22 mouse cellular contexts compared by ENCODE assay signal in the genomic region with DNA sequence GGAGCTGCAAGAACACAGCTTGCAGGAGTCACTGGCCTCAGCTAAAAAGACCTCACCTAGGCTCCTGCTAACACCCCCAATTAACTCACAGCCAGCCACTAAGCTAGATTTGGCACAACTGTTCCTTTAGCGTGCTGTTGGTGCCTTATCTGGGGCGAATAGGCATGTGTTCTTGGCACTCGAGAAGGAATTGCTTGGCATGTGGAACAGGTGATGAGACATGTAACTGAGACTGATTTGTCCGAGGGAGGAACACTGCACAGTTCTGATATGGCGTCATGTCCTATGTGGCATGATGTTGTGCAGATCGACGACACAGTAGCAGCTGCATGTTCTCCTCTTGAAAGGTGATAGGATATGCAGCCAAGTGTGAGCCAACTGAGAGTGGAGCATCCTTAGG.
DNase-seq lines count a peak whose midpoint lies in the region; ATAC-seq and TF ChIP-seq lines count a peak whose summit lies in the region.
"Had no signal": no experiment of that assay in that cellular context is flagged by ENCODE, and none has a peak within 500 bp of the region (broad histone marks: within the 10 kb centered on the region; RNA-seq: fewer than 3 reads in every experiment).

No protein-coding gene starts in this region.

- H3K27me3 ChIP-seq in heart, embryonic 11.5 days (ENCODE audit: control insufficient read depth, insufficient read depth, low read length) = no peaks in the 10 kb centered on the region
- no peaks in the 10 kb centered on the region for H3K27me3 ChIP-seq in heart, postnatal 0 days (ENCODE audit: control insufficient read depth, insufficient read depth, low read length)
- H3K27me3 ChIP-seq: embryonic facial prominence, embryonic 12.5 days; forebrain, embryonic 13.5 days; hindbrain, embryonic 15.5 days; limb, embryonic 12.5 days; liver, embryonic 12.5 days; midbrain, embryonic 13.5 days; neural tube, embryonic 13.5 days had no signal

- no peak overlapping the region for H3K27ac ChIP-seq in heart, embryonic 11.5 days (ENCODE audit: low read depth, low read length)
- peak overlapping the region; percentile 77 for H3K27ac ChIP-seq in heart, postnatal 0 days (ENCODE audit: low read depth)
- H3K27ac ChIP-seq: embryonic facial prominence, embryonic 12.5 days; forebrain, embryonic 13.5 days; hindbrain, embryonic 15.5 days; limb, embryonic 12.5 days; liver, embryonic 12.5 days; macrophage; midbrain, embryonic 13.5 days; neural tube, embryonic 13.5 days had no signal

- H3K9ac ChIP-seq in heart, embryonic 11.5 days (ENCODE audit: low read depth, low read length) = no peak overlapping the region
- H3K9ac ChIP-seq in heart, postnatal 0 days (replicated peaks; ENCODE audit: low read depth, low read length) = no peak overlapping the region
- H3K9ac ChIP-seq: embryonic facial prominence, embryonic 12.5 days; forebrain, embryonic 13.5 days; hindbrain, embryonic 15.5 days; limb, embryonic 12.5 days; liver, embryonic 12.5 days; lung, embryonic 14.5 days; midbrain, embryonic 13.5 days; neural tube, embryonic 13.5 days had no signal

- no peaks in the 10 kb centered on the region for H3K36me3 ChIP-seq in heart, embryonic 11.5 days (ENCODE audit: control insufficient read depth, insufficient read depth, low read length)
- H3K36me3 ChIP-seq in heart, postnatal 0 days (replicated peaks; ENCODE audit: control insufficient read depth, insufficient read depth, low read length) = no peaks in the 10 kb centered on the region
- H3K36me3 ChIP-seq: G1E; liver, embryonic 12.5 days had no signal

- no peak for ATAC-seq in heart, embryonic 11.5 days (replicated peaks; ENCODE audit: insufficient number of reproducible peaks, low FRiP score, low TSS enrichment)
- peak; percentile 96 for ATAC-seq in heart, postnatal 0 days (ENCODE audit: insufficient read depth, low read depth)
- ATAC-seq in CD4-positive, CD25-positive, alpha-beta regulatory T cell, adult 4 months = no peak
- ATAC-seq: forebrain, embryonic 13.5 days; liver, embryonic 12.5 days; midbrain, embryonic 13.5 days had no signal

- 59% methylated on average over 7 of the region's 7 CpGs for WGBS in heart, embryonic 11.5 days (ENCODE audit: insufficient replicate concordance)
- 33% methylated on average over 7 of the region's 7 CpGs for WGBS in heart, postnatal 0 days

- no peak for TF ChIP-seq CTCF in heart, postnatal 0 days (IDR thresholded peaks at IDR 0.05; ENCODE audit: low read depth)

- no peaks in the 10 kb centered on the region for H3K4me1 ChIP-seq in heart, embryonic 11.5 days (ENCODE audit: control insufficient read depth, insufficient read depth, low read length)
- H3K4me1 ChIP-seq in heart, postnatal 0 days (ENCODE audit: control insufficient read depth, insufficient read depth) = 0 out of 2 replicates have a peak, but pooled peaks cover 5% of the 10 kb centered on the region
- H3K4me1 ChIP-seq: embryonic facial prominence, embryonic 12.5 days; forebrain, embryonic 13.5 days; hindbrain, embryonic 15.5 days; limb, embryonic 12.5 days; liver, embryonic 12.5 days; midbrain, embryonic 13.5 days; neural tube, embryonic 13.5 days had no signal

- H3K4me2 ChIP-seq in heart, embryonic 11.5 days = no peak overlapping the region
- H3K4me2 ChIP-seq in heart, postnatal 0 days (ENCODE audit: low read depth, low read length) = no peak overlapping the region
- H3K4me2 ChIP-seq: embryonic facial prominence, embryonic 12.5 days; forebrain, embryonic 13.5 days; hindbrain, embryonic 15.5 days; limb, embryonic 12.5 days; liver, embryonic 12.5 days; lung, embryonic 14.5 days; midbrain, embryonic 13.5 days; neural tube, embryonic 13.5 days had no signal

- TF ChIP-seq EP300 in heart, postnatal 0 days (IDR thresholded peaks at IDR 0.05; ENCODE audit: low read depth) = peak; percentile 81

- DNase-seq in cerebellum, adult 9-10 months = peak; percentile 28
- no peak for DNase-seq in cerebellum, adult 11 months
- DNase-seq in heart, adult 18-20 months = peak; percentile 25 to 58
- DNase-seq in heart, adult 8-10 months (ENCODE audit: low spot score) = peak; percentile 13
- DNase-seq in heart, postnatal 0 days (ENCODE audit: low spot score) = peak; percentile 72
- no peak for DNase-seq in MN1 (ENCODE audit: low spot score)
- DNase-seq: adrenal gland, postnatal 14 days; kidney, adult 11 months; lung, embryonic 14.5 days; thymus, postnatal 14 days had no signal

- no peaks in the 10 kb centered on the region for H3K9me3 ChIP-seq in heart, embryonic 11.5 days (replicated peaks; ENCODE audit: control insufficient read depth, low read length)
- H3K9me3 ChIP-seq in heart, postnatal 0 days (replicated peaks; ENCODE audit: control insufficient read depth, low read length) = no peaks in the 10 kb centered on the region
- H3K9me3 ChIP-seq: embryonic facial prominence, embryonic 12.5 days; forebrain, embryonic 13.5 days; hindbrain, embryonic 15.5 days; limb, embryonic 12.5 days; liver, embryonic 12.5 days; midbrain, embryonic 13.5 days; neural tube, embryonic 13.5 days had no signal

- no peak overlapping the region for H3K4me3 ChIP-seq in heart, embryonic 11.5 days (ENCODE audit: low read depth, low read length)
- no peak overlapping the region for H3K4me3 ChIP-seq in heart, postnatal 0 days (ENCODE audit: low read depth, low read length)
- H3K4me3 ChIP-seq: embryonic facial prominence, embryonic 12.5 days; erythroblast, embryonic 14.5 days; forebrain, embryonic 13.5 days; hindbrain, embryonic 15.5 days; limb, embryonic 12.5 days; liver, embryonic 12.5 days; midbrain, embryonic 13.5 days; neural tube, embryonic 13.5 days had no signal

Comparison
In these comparisons a context has a peak if more than half of its experiments do, and no peak if none do; other contexts are left out.
1. DNase-seq: peak in cerebellum, adult 9-10 months (single experiment), heart, adult 18-20 months (2 of 2), heart, adult 8-10 months (single experiment) and heart, postnatal 0 days (single experiment); none in cerebellum, adult 11 months (single experiment) and MN1 (single experiment).